Mouse (Mus musculus): ENCODE data around the gene Slc39a11. TPM values are rescaled to one million over a fixed set of nuclear protein-coding genes. Genes with fewer than 3 reads are reported as not detected.

Gene Slc39a11
- polyA plus RNA-seq, 1 experiment from 2014 or later = 40.1 TPM

DNA sequence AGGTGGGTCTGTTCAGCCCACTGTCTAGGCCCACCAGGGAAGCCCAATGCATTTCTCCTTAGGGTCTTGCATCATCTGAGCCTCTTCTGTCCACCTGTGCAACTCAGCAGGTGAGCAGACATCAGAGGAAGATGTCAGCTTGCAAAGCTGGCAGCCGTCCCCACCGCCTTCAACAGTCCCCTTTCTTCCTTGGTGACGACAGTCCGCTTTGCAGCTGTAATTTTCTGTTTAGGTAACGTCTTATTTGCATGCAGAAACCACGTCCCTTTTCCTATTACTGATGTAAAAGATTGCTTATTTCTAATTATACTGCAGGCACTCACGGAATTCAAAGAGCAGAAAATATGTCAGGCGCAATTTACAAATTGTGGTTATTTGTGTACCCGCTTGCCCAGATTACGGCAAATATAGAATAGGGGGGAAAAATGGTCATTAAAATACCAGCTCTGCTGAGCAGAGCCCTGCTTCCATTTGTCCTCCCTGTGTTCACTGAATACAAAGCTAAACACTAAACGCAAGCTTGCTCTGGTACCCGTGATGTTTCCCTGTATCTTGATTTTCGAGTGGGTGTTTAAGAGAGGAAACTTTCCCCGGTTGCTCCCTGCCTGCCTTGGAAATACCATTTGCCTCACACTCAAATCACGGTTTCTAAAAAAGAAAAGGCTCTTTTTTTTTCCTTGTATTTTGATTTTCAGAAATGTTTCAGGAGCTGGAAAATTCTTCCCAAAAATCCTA, 230.8 kb downstream of the Slc39a11 start:
- Histone ChIP-seq H3K9ac (ENCODE audit: low read depth, low read length) (no peak overlapping the region), H3K27me3 (replicated peaks; ENCODE audit: control insufficient read depth, insufficient read depth, low read length) (no peaks in the 10 kb centered on the region), H3K27ac (ENCODE audit: low read depth, low read length) (peak overlapping the region; percentile 63), H3K4me3 (ENCODE audit: low read length) (no peak overlapping the region), H3K4me2 (ENCODE audit: low read length) (no peak overlapping the region), H3K36me3 (ENCODE audit: control insufficient read depth, insufficient read depth, low read length) (no peaks in the 10 kb centered on the region), H3K4me1 (ENCODE audit: control insufficient read depth, insufficient read depth, low read depth, low read length) (peaks cover 2% of the 10 kb centered on the region; the same call in 1 of the 2 replicates), H3K9me3 (ENCODE audit: control insufficient read depth, low read length) (no peaks in the 10 kb centered on the region)
- 51% methylated on average over 15 of the region's 15 CpGs for WGBS
- no peak for ATAC-seq

DNA sequence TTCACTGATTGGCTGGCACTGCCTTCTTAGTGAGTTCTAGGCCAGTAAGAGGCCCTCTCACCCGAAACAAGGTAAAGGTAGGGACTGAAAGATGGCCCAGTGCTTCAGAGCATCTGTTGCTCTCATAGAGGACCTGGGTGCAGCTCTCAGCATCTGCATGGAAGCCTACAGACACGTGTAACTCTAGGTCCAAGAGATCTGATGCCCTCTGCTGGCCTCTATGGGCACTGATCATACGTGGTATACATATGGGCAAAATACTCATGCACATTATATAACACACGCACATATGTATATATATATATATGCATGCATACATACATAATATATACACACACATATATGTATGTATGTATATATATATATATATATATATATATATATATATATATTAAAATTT, 231.9 kb downstream of the Slc39a11 start:
- 91% methylated on average over 4 of the region's 4 CpGs for WGBS

GRCm38 (mm10) chr11:113412545-113412944, 237.3 kb downstream of the Slc39a11 start:
- Histone ChIP-seq H3K4me2 (ENCODE audit: low read length) (no peak overlapping the region), H3K9me3 (ENCODE audit: control insufficient read depth, low read length) (no peaks in the 10 kb centered on the region), H3K4me1 (ENCODE audit: control insufficient read depth, insufficient read depth, low read depth, low read length) (no peaks in the 10 kb centered on the region), H3K9ac (ENCODE audit: low read depth, low read length) (no peak overlapping the region), H3K4me3 (ENCODE audit: low read length) (no peak overlapping the region), H3K27me3 (replicated peaks; ENCODE audit: control insufficient read depth, insufficient read depth, low read length) (no peaks in the 10 kb centered on the region), H3K36me3 (ENCODE audit: control insufficient read depth, insufficient read depth, low read length) (no peaks in the 10 kb centered on the region), H3K27ac (ENCODE audit: low read depth, low read length) (no peak overlapping the region)
- no peak for ATAC-seq
- 98% methylated on average over 4 of the region's 4 CpGs for WGBS

More for the DNA sequence above, 231.9 kb downstream of the Slc39a11 start:
- ATAC-seq = no peak
- no peaks in the 10 kb centered on the region for H3K36me3 ChIP-seq (ENCODE audit: control insufficient read depth, insufficient read depth, low read length)
- no peaks in the 10 kb centered on the region for H3K4me1 ChIP-seq (ENCODE audit: control insufficient read depth, insufficient read depth, low read depth, low read length)
- H3K4me2 ChIP-seq (ENCODE audit: low read length) = no peak overlapping the region
- no peaks in the 10 kb centered on the region for H3K27me3 ChIP-seq (replicated peaks; ENCODE audit: control insufficient read depth, insufficient read depth, low read length)
- no peak overlapping the region for H3K27ac ChIP-seq (ENCODE audit: low read depth, low read length)
- no peak overlapping the region for H3K9ac ChIP-seq (ENCODE audit: low read depth, low read length)
- H3K4me3 ChIP-seq (ENCODE audit: low read length) = no peak overlapping the region
- H3K9me3 ChIP-seq (ENCODE audit: control insufficient read depth, low read length) = no peaks in the 10 kb centered on the region

GRCm38 (mm10) chr11:113411798-113412197, 238.1 kb downstream of the Slc39a11 start:
- Histone ChIP-seq H3K4me3 (ENCODE audit: low read length) (no peak overlapping the region), H3K36me3 (ENCODE audit: control insufficient read depth, insufficient read depth, low read length) (no peaks in the 10 kb centered on the region), H3K27me3 (replicated peaks; ENCODE audit: control insufficient read depth, insufficient read depth, low read length) (no peaks in the 10 kb centered on the region), H3K4me2 (ENCODE audit: low read length) (no peak overlapping the region), H3K9me3 (ENCODE audit: control insufficient read depth, low read length) (no peaks in the 10 kb centered on the region), H3K27ac (ENCODE audit: low read depth, low read length) (no peak overlapping the region), H3K4me1 (ENCODE audit: control insufficient read depth, insufficient read depth, low read depth, low read length) (no peaks in the 10 kb centered on the region), H3K9ac (ENCODE audit: low read depth, low read length) (no peak overlapping the region)
- ATAC-seq = no peak
- WGBS = 77% methylated on average over 10 of the region's 10 CpGs

GRCm38 (mm10) chr11:113409121-113409520, 240.8 kb downstream of the Slc39a11 start:
- Histone ChIP-seq H3K27ac (ENCODE audit: low read depth, low read length) (no peak overlapping the region), H3K36me3 (ENCODE audit: control insufficient read depth, insufficient read depth, low read length) (no peaks in the 10 kb centered on the region), H3K4me2 (ENCODE audit: low read length) (no peak overlapping the region), H3K4me1 (ENCODE audit: control insufficient read depth, insufficient read depth, low read depth, low read length) (no peaks in the 10 kb centered on the region), H3K4me3 (ENCODE audit: low read length) (no peak overlapping the region), H3K27me3 (replicated peaks; ENCODE audit: control insufficient read depth, insufficient read depth, low read length) (no peaks in the 10 kb centered on the region), H3K9ac (ENCODE audit: low read depth, low read length) (no peak overlapping the region), H3K9me3 (ENCODE audit: control insufficient read depth, low read length) (no peaks in the 10 kb centered on the region)
- no peak for ATAC-seq
- 92% methylated on average over 9 of the region's 9 CpGs for WGBS

DNA sequence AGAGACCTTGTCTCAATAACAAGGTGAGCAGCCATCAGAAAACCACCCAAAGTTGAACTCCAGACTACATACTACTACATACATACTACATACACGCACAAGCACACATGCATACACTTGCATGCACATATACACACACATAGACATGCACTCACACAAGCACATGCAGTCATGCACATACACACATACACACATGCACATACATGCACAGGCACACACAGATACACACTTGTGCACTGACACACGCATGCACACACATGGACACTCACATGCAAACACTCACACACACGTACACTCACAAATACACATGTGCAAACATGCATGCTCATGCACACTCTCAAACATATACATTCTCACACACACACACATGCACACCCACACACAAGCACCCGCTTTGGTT, 242.4 kb downstream of the Slc39a11 start:
- WGBS = 94% methylated on average over 4 of the region's 4 CpGs
- ATAC-seq = no peak
- Histone ChIP-seq H3K27ac (ENCODE audit: low read depth, low read length) (no peak overlapping the region), H3K9ac (ENCODE audit: low read depth, low read length) (no peak overlapping the region), H3K4me3 (ENCODE audit: low read length) (no peak overlapping the region), H3K9me3 (ENCODE audit: control insufficient read depth, low read length) (no peaks in the 10 kb centered on the region), H3K36me3 (ENCODE audit: control insufficient read depth, insufficient read depth, low read length) (no peaks in the 10 kb centered on the region), H3K4me2 (ENCODE audit: low read length) (no peak overlapping the region), H3K4me1 (ENCODE audit: control insufficient read depth, insufficient read depth, low read depth, low read length) (peaks cover 1% of the 10 kb centered on the region; the same call in 1 of the 2 replicates), H3K27me3 (replicated peaks; ENCODE audit: control insufficient read depth, insufficient read depth, low read length) (no peaks in the 10 kb centered on the region)

- 97% methylated on average over 4 of the region's 4 CpGs for WGBS
- ATAC-seq = no peak
Measured at GRCm38 (mm10) chr11:113400868-113401267, 249.0 kb downstream of the Slc39a11 start.

DNA sequence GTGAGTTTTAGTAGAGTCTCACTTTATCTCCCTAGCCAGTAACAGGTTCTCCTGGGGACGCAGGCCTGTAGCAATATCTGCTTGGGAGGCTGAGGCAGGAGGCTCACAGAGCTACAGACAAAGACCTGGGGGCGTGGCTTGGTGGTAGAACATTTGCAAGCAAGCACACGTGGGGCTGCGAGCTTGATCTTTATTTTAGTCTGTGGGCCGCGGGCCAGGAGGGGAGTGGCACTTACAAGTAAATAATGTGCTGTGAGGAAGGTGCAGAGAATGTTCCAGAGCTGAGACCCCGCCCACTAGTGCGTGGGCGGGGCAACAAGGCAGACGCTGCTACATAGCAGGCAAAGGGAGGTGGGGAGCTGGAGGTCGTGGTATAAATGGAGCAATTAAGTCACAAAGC, 250.3 kb downstream of the Slc39a11 start:
- Histone ChIP-seq H3K4me3 (ENCODE audit: low read length) (no peak overlapping the region), H3K9ac (ENCODE audit: low read depth, low read length) (no peak overlapping the region), H3K27ac (ENCODE audit: low read depth, low read length) (no peak overlapping the region), H3K9me3 (ENCODE audit: control insufficient read depth, low read length) (peaks cover 6% of the 10 kb centered on the region), H3K4me1 (ENCODE audit: control insufficient read depth, insufficient read depth, low read depth, low read length) (peaks cover 5% of the 10 kb centered on the region; the same call in 1 of the 2 replicates), H3K4me2 (ENCODE audit: low read length) (no peak overlapping the region), H3K36me3 (ENCODE audit: control insufficient read depth, insufficient read depth, low read length) (no peaks in the 10 kb centered on the region), H3K27me3 (replicated peaks; ENCODE audit: control insufficient read depth, insufficient read depth, low read length) (no peaks in the 10 kb centered on the region)
- 86% methylated on average over 11 of the region's 11 CpGs for WGBS
- no peak for ATAC-seq

More at GRCm38 (mm10) chr11:113400868-113401267, 249.0 kb downstream of the Slc39a11 start:
- peaks cover 5% of the 10 kb centered on the region; the same call in 1 of the 2 replicates for H3K4me1 ChIP-seq (ENCODE audit: control insufficient read depth, insufficient read depth, low read depth, low read length)
- H3K9ac ChIP-seq (ENCODE audit: low read depth, low read length) = no peak overlapping the region
- no peaks in the 10 kb centered on the region for H3K27me3 ChIP-seq (replicated peaks; ENCODE audit: control insufficient read depth, insufficient read depth, low read length)
- H3K4me3 ChIP-seq (ENCODE audit: low read length) = no peak overlapping the region
- no peak overlapping the region for H3K27ac ChIP-seq (ENCODE audit: low read depth, low read length)
- H3K9me3 ChIP-seq (ENCODE audit: control insufficient read depth, low read length) = peaks cover 6% of the 10 kb centered on the region
- no peak overlapping the region for H3K4me2 ChIP-seq (ENCODE audit: low read length)
- H3K36me3 ChIP-seq (ENCODE audit: control insufficient read depth, insufficient read depth, low read length) = no peaks in the 10 kb centered on the region

GRCm38 (mm10) chr11:113397394-113397793, 252.5 kb downstream of the Slc39a11 start:
- no peak for ATAC-seq
- Histone ChIP-seq H3K36me3 (ENCODE audit: control insufficient read depth, insufficient read depth, low read length) (no peaks in the 10 kb centered on the region), H3K4me3 (ENCODE audit: low read length) (no peak overlapping the region), H3K4me2 (ENCODE audit: low read length) (no peak overlapping the region), H3K9ac (ENCODE audit: low read depth, low read length) (no peak overlapping the region), H3K27ac (ENCODE audit: low read depth, low read length) (no peak overlapping the region), H3K4me1 (ENCODE audit: control insufficient read depth, insufficient read depth, low read depth, low read length) (peaks cover 17% of the 10 kb centered on the region), H3K27me3 (replicated peaks; ENCODE audit: control insufficient read depth, insufficient read depth, low read length) (no peaks in the 10 kb centered on the region), H3K9me3 (ENCODE audit: control insufficient read depth, low read length) (peaks cover 6% of the 10 kb centered on the region)
- 67% methylated on average over 1 of the region's 1 CpGs for WGBS

Measured in hindbrain, embryonic 16.5 days (tissue).